Mouse (Mus musculus): ENCODE data around the gene Mtln.

DNA sequence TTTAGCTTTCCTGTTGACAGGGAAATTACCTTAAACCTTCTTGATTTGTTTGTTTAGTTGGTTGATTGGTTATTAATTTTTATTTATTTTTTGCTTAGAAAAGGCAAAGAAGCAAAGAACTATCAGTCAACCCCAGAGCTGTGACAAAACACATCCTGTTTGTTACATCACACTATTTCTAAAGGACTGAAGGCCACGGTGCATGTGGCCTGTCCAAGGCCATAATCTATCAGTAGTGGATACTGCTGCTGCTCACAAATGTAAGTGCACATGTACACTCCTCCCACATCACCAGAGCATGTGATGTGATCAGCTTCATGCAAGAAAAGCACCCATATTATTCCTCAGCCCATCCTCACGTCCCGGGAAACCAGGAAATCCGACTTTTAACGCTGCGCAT lies 32.3 kb downstream of the Mtln start:
- TF ChIP-seq CTCF (IDR thresholded peaks at IDR 0.05; ENCODE audit: low read depth) (no peak), EP300 (IDR thresholded peaks at IDR 0.05; ENCODE audit: low read depth) (no peak)
